Comparison of ENCODE assay signal across 9 mouse cellular contexts in genomic region chr16:38985411-38985810, GRCm38 (mm10).
DNase-seq lines count a peak whose midpoint lies in the region; TF ChIP-seq lines count a peak whose summit lies in the region.
"Had no signal": no experiment of that assay in that cellular context is flagged by ENCODE, and none has a peak within 500 bp of the region (broad histone marks: within the 10 kb centered on the region; RNA-seq: fewer than 3 reads in every experiment).

No protein-coding gene starts in this region.

- H3K4me3 ChIP-seq in kidney, adult 2 months (ENCODE audit: insufficient read depth, low read depth, low read length), result no peak overlapping the region
- H3K4me3 ChIP-seq: lung, embryonic 15.5 days had no signal

- peak; percentile 82 for DNase-seq in kidney, adult 2 months
- DNase-seq in kidney, postnatal 4 days, result no peak
- DNase-seq in adrenal gland, adult 2 months, result peak; percentile 63
- peak; percentile 77 for DNase-seq in brain, adult 2 months (ENCODE audit: low read depth, low spot score)
- DNase-seq in layer of hippocampus, adult 8-10 months (ENCODE audit: low spot score in 2 of 2), result peak; percentile 40 to 43
- no peak for DNase-seq in spleen, adult 12 weeks (ENCODE audit: low spot score)
- DNase-seq in c-Kit-positive CD71-positive TER-119-positive erythroid progenitor cells, embryonic 14.5 days (ENCODE audit: low spot score), result no peak
- no peak for DNase-seq in spleen, postnatal 14 days (ENCODE audit: low spot score in 2 of 2)

- H3K27me3 ChIP-seq in kidney, adult 2 months (replicated peaks; ENCODE audit: control insufficient read depth, insufficient read depth, low read length), result no peaks in the 10 kb centered on the region
- H3K27me3 ChIP-seq: lung, embryonic 15.5 days had no signal

- TF ChIP-seq POLR2A in kidney, adult 2 months (IDR thresholded peaks at IDR 0.05; ENCODE audit: low read depth, low read length), result no peak

- H3K4me1 ChIP-seq in kidney, adult 2 months (ENCODE audit: control insufficient read depth, insufficient read depth, low read length), result peaks cover 9% of the 10 kb centered on the region; the same call in 1 of the 2 replicates
- H3K4me1 ChIP-seq: lung, embryonic 15.5 days had no signal

- H3K27ac ChIP-seq in kidney, adult 2 months (ENCODE audit: insufficient read depth, low read depth, low read length), result no peak overlapping the region
- H3K27ac ChIP-seq: lung, embryonic 15.5 days had no signal

- 43% methylated on average over 3 of the region's 3 CpGs for WGBS in kidney, adult 2 months

- TF ChIP-seq CTCF in kidney, adult 2 months (conservative IDR thresholded peaks at IDR 0.05; ENCODE audit: insufficient read depth, insufficient read length, low read depth, low read length), result no peak

- no peaks in the 10 kb centered on the region for H3K36me3 ChIP-seq in kidney, adult 2 months (ENCODE audit: control insufficient read depth, insufficient read depth, low read length)
- H3K36me3 ChIP-seq: lung, embryonic 15.5 days had no signal

Comparison
In these comparisons a context has a peak if more than half of its experiments do, and no peak if none do; other contexts are left out.
1. DNase-seq: peak in kidney, adult 2 months (single experiment), adrenal gland, adult 2 months (single experiment), brain, adult 2 months (single experiment) and layer of hippocampus, adult 8-10 months (2 of 2); none in kidney, postnatal 4 days (0 of 2), spleen, adult 12 weeks (single experiment), c-Kit-positive CD71-positive TER-119-positive erythroid progenitor cells, embryonic 14.5 days (single experiment) and spleen, postnatal 14 days (0 of 2).